Mouse (Mus musculus): Measurements from ENCODE around the gene Mpi. TPM values are rescaled to one million over a fixed set of nuclear protein-coding genes. Genes with fewer than 3 reads are reported as not detected.

Mpi gene
- polyA plus RNA-seq, 1 experiment from 2014 or later, result 22.8 TPM

DNA sequence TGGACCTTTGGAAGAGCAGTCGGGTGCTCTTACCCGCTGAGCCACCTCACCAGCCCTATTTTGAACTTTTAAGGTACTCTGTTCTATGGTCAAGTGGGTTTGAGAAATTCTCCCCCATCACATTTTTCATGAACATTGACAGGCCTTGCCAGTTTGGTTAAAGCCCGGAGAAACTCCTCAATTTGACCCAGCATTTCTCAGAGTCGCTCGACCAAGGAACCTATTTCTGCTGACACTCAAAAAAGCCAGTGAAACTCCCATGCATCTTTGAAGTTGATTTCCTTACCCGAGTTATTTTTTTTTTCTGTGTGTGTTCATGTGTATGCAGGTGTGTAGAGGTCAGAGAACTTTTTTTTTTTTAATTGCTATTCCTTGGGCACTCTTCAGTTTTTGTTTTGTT lies 12.0 kb upstream of the Mpi start:
- no peaks in the 10 kb centered on the region for H3K27me3 ChIP-seq (replicated peaks; ENCODE audit: control insufficient read depth, insufficient read depth, low read length)
- H3K9me3 ChIP-seq (ENCODE audit: control insufficient read depth), result no peaks in the 10 kb centered on the region
- ATAC-seq, result no peak
- H3K9ac ChIP-seq (ENCODE audit: low read depth, low read length), result no peak overlapping the region
- peaks cover 18% of the 10 kb centered on the region for H3K36me3 ChIP-seq (ENCODE audit: control insufficient read depth, insufficient read depth)
- H3K27ac ChIP-seq (ENCODE audit: low read depth, low read length), result 0 out of 2 replicates have a peak overlapping the region, but pooled peaks have one; percentile 50
- peaks cover 18% of the 10 kb centered on the region for H3K4me1 ChIP-seq (replicated peaks; ENCODE audit: control insufficient read depth, insufficient read depth, low read length)
- H3K4me2 ChIP-seq (replicated peaks; ENCODE audit: low read depth), result no peak overlapping the region
- no peak for TF ChIP-seq CTCF (IDR thresholded peaks at IDR 0.05; ENCODE audit: low read depth)
- WGBS, result 78% methylated on average over 6 of the region's 6 CpGs
- H3K4me3 ChIP-seq (ENCODE audit: low read depth, low read length), result no peak overlapping the region

GRCm38 (mm10) chr9:57562896-57563372 lies 10.4 kb upstream of the Mpi start:
- peak overlapping the region; percentile 64 for H3K4me2 ChIP-seq (replicated peaks; ENCODE audit: low read depth)
- no peak overlapping the region for H3K9ac ChIP-seq (ENCODE audit: low read depth, low read length)
- no peaks in the 10 kb centered on the region for H3K9me3 ChIP-seq (ENCODE audit: control insufficient read depth)
- H3K27ac ChIP-seq (ENCODE audit: low read depth, low read length), result peak overlapping the region; percentile 74; the same call in 1 of the 2 replicates
- WGBS, result 23% methylated on average over 4 of the region's 4 CpGs
- no peaks in the 10 kb centered on the region for H3K27me3 ChIP-seq (replicated peaks; ENCODE audit: control insufficient read depth, insufficient read depth, low read length)
- peak; percentile 62 for ATAC-seq
- no peak overlapping the region for H3K4me3 ChIP-seq (ENCODE audit: low read depth, low read length)
- peaks cover 18% of the 10 kb centered on the region for H3K4me1 ChIP-seq (replicated peaks; ENCODE audit: control insufficient read depth, insufficient read depth, low read length)
- H3K36me3 ChIP-seq (ENCODE audit: control insufficient read depth, insufficient read depth), result peaks cover 2% of the 10 kb centered on the region; the same call in 1 of the 2 replicates
- peak; percentile 22; the same call in 1 of the 2 replicates for TF ChIP-seq CTCF (IDR thresholded peaks at IDR 0.05; ENCODE audit: low read depth)

GRCm38 (mm10) chr9:57561711-57562099 lies 9.1 kb upstream of the Mpi start:
- Histone ChIP-seq H3K4me3 (ENCODE audit: low read depth, low read length) (peak overlapping the region; percentile 50), H3K9ac (ENCODE audit: low read depth, low read length) (peak overlapping the region; percentile 46; the same call in 1 of the 2 replicates), H3K27ac (ENCODE audit: low read depth, low read length) (peak overlapping the region; percentile 74), H3K36me3 (ENCODE audit: control insufficient read depth, insufficient read depth) (no peaks in the 10 kb centered on the region), H3K4me2 (replicated peaks; ENCODE audit: low read depth) (peak overlapping the region; percentile 64), H3K27me3 (replicated peaks; ENCODE audit: control insufficient read depth, insufficient read depth, low read length) (no peaks in the 10 kb centered on the region), H3K4me1 (replicated peaks; ENCODE audit: control insufficient read depth, insufficient read depth, low read length) (peaks cover 18% of the 10 kb centered on the region), H3K9me3 (ENCODE audit: control insufficient read depth) (no peaks in the 10 kb centered on the region)
- 52% methylated on average over 13 of the region's 13 CpGs for WGBS
- ATAC-seq, result peak; percentile 4; the same call in 1 of the 2 replicates
- no peak for TF ChIP-seq CTCF (IDR thresholded peaks at IDR 0.05; ENCODE audit: low read depth)

DNA sequence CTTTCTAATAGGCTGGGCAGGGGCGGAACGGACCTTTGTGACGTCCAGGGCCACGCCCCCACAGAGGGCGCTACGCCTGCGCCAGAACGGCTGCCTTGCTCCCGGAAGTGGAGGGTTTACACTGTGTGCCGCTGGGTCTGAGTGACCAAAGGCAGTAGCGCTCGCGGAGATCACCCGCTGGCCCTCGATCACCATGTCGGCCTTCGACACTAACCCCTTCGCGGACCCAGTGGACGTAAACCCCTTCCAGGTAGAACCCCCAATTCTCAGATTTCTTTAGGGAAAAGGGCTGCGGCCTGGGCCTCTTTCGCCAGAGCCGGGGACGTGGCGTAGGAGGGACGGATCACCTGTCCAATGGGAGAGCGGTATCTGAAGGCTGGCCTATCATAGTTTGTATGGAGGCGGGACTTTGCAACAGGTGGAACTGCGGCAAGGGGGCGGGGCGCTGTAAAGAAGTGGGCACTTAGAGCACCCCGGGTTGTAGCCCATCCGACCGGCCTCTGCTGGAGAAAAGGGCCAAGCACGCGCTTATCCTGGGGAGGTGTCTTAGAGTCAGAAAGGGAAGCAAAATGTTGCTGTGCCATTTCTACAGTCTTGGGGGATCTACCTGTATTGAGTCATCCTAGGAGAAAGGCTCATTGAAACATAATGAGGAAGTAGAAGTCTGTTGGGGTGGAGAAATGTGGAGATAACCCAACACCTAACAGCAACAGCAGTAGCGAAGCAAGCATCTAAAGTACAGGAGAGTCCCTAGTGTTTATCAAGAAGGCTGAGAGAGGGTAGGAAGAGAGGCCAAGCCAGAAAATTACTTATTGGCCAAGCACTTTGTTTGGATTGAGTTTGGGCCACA lies 8.5 kb upstream of the Mpi start, which contains the start of gene Scamp2:
Gene Scamp2, plus strand, starts transcription at position 83 of the 850 bp plus-strand sequence.
- Histone ChIP-seq H3K9me3 (ENCODE audit: control insufficient read depth) (no peaks in the 10 kb centered on the region), H3K36me3 (ENCODE audit: control insufficient read depth, insufficient read depth) (no peaks in the 10 kb centered on the region), H3K27ac (ENCODE audit: low read depth, low read length) (peak within 1 kb of the TSS; percentile 74), H3K27me3 (replicated peaks; ENCODE audit: control insufficient read depth, insufficient read depth, low read length) (no peaks in the 10 kb centered on the region), H3K4me3 (ENCODE audit: low read depth, low read length) (peak within 1 kb of the TSS; percentile 50), H3K4me2 (replicated peaks; ENCODE audit: low read depth) (peak within 1 kb of the TSS; percentile 64), H3K4me1 (replicated peaks; ENCODE audit: control insufficient read depth, insufficient read depth, low read length) (peaks cover 18% of the 10 kb centered on the region), H3K9ac (ENCODE audit: low read depth, low read length) (peak within 1 kb of the TSS; percentile 46)
- under 1% methylated on average over 37 of the region's 37 CpGs for WGBS
- peak; percentile 57 for TF ChIP-seq CTCF (IDR thresholded peaks at IDR 0.05; ENCODE audit: low read depth)
- peak; percentile 97 for ATAC-seq

DNA sequence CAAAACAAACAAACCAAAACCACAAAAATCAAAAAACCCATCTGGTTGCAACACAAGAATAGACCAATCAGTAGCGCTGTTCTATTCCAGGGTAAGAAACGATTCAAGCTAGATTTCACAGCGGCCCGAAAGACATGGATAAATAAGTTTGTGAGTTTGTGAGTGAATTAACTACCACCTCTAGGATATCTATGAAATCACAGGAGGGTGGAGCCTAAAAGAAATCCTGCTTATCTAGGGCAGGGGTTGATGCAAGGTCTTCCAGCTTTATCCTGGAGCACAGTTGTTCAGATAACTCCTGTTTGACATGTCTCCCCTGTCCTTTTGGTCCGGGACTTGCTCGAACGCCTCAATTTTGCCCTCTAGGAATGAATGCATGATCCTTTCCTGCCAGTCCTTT lies 7.7 kb upstream of the Mpi start:
- no peak for ATAC-seq
- no peak overlapping the region; the same call in 1 of the 2 replicates for H3K9ac ChIP-seq (ENCODE audit: low read depth, low read length)
- H3K4me2 ChIP-seq (replicated peaks; ENCODE audit: low read depth), result peak overlapping the region; percentile 64
- H3K4me1 ChIP-seq (replicated peaks; ENCODE audit: control insufficient read depth, insufficient read depth, low read length), result peaks cover 18% of the 10 kb centered on the region
- 26% methylated on average over 7 of the region's 7 CpGs for WGBS
- no peaks in the 10 kb centered on the region for H3K27me3 ChIP-seq (replicated peaks; ENCODE audit: control insufficient read depth, insufficient read depth, low read length)
- 0 out of 2 replicates have a peak overlapping the region, but pooled peaks have one; percentile 17 for H3K27ac ChIP-seq (ENCODE audit: low read depth, low read length)
- no peaks in the 10 kb centered on the region for H3K9me3 ChIP-seq (ENCODE audit: control insufficient read depth)
- peak overlapping the region; percentile 50 for H3K4me3 ChIP-seq (ENCODE audit: low read depth, low read length)
- TF ChIP-seq CTCF (IDR thresholded peaks at IDR 0.05; ENCODE audit: low read depth), result no peak
- H3K36me3 ChIP-seq (ENCODE audit: control insufficient read depth, insufficient read depth), result no peaks in the 10 kb centered on the region

- no peaks in the 10 kb centered on the region for H3K9me3 ChIP-seq (ENCODE audit: control insufficient read depth)
- no peaks in the 10 kb centered on the region for H3K36me3 ChIP-seq (ENCODE audit: control insufficient read depth, insufficient read depth)
- no peak for ATAC-seq
- TF ChIP-seq CTCF (IDR thresholded peaks at IDR 0.05; ENCODE audit: low read depth), result no peak
- H3K9ac ChIP-seq (ENCODE audit: low read depth, low read length), result no peak overlapping the region
- WGBS, result 68% methylated on average over 2 of the region's 2 CpGs
- no peaks in the 10 kb centered on the region for H3K27me3 ChIP-seq (replicated peaks; ENCODE audit: control insufficient read depth, insufficient read depth, low read length)
- no peak overlapping the region for H3K4me2 ChIP-seq (replicated peaks; ENCODE audit: low read depth)
- H3K27ac ChIP-seq (ENCODE audit: low read depth, low read length), result no peak overlapping the region
- no peak overlapping the region for H3K4me3 ChIP-seq (ENCODE audit: low read depth, low read length)
- peaks cover 18% of the 10 kb centered on the region for H3K4me1 ChIP-seq (replicated peaks; ENCODE audit: control insufficient read depth, insufficient read depth, low read length)
Observed at GRCm38 (mm10) chr9:57559568-57559967, 7.0 kb upstream of the Mpi start.
